Mouse (Mus musculus): ENCODE results near the gene Mbd5.

The Mbd5 gene

GRCm38 (mm10) chr2:49335267-49335666, 386.0 kb downstream of the Mbd5 start:
- in situ Hi-C loops (cut with MboI; ENCODE audit: low sequenced_read_pairs), result no loop called here

GRCm38 (mm10) chr2:49344287-49344686, 395.0 kb downstream of the Mbd5 start:
- in situ Hi-C loops (cut with MboI; ENCODE audit: low sequenced_read_pairs), result no loop called here

- in situ Hi-C loops (cut with MboI; ENCODE audit: low sequenced_read_pairs), result no loop called here
These were observed 396.5 kb downstream of the Mbd5 start for GRCm38 (mm10) chr2:49345786-49346185.

GRCm38 (mm10) chr2:49349813-49350212, 400.5 kb downstream of the Mbd5 start:
- in situ Hi-C loops (cut with MboI; ENCODE audit: low sequenced_read_pairs), result loop anchor here (10.0 kb wide), 1 partner anchor 385 kb away; no protein-coding TSS in a partner anchor

GRCm38 (mm10) chr2:49350852-49351251, 401.5 kb downstream of the Mbd5 start:
- in situ Hi-C loops (cut with MboI; ENCODE audit: low sequenced_read_pairs), result loop anchor here (10.0 kb wide), 1 partner anchor 384 kb away; no protein-coding TSS in a partner anchor

GRCm38 (mm10) chr2:49354066-49354465, 404.8 kb downstream of the Mbd5 start:
- in situ Hi-C loops (cut with MboI; ENCODE audit: low sequenced_read_pairs), result loop anchor here (10.0 kb wide), 1 partner anchor 381 kb away; no protein-coding TSS in a partner anchor

GRCm38 (mm10) chr2:49355867-49356266, 406.6 kb downstream of the Mbd5 start:
- in situ Hi-C loops (cut with MboI; ENCODE audit: low sequenced_read_pairs), result loop anchor here (10.0 kb wide), 1 partner anchor 379 kb away; no protein-coding TSS in a partner anchor

GRCm38 (mm10) chr2:49358128-49358814, 409.0 kb downstream of the Mbd5 start:
- in situ Hi-C loops (cut with MboI; ENCODE audit: low sequenced_read_pairs), result loop anchor here (10.0 kb wide), 1 partner anchor 377 kb away; no protein-coding TSS in a partner anchor

- in situ Hi-C loops (cut with MboI; ENCODE audit: low sequenced_read_pairs), result loop anchor here (10.0 kb wide), 1 partner anchor 376 kb away; no protein-coding TSS in a partner anchor
These were observed 409.7 kb downstream of the Mbd5 start for GRCm38 (mm10) chr2:49358839-49359520.

GRCm38 (mm10) chr2:49359706-49360105, 410.4 kb downstream of the Mbd5 start:
- in situ Hi-C loops (cut with MboI; ENCODE audit: low sequenced_read_pairs), result loop anchor here (10.0 kb wide), 1 partner anchor 375 kb away; no protein-coding TSS in a partner anchor

- in situ Hi-C loops (cut with MboI; ENCODE audit: low sequenced_read_pairs), result no loop called here
These were observed 415.2 kb downstream of the Mbd5 start for GRCm38 (mm10) chr2:49364546-49364945.

- in situ Hi-C loops (cut with MboI; ENCODE audit: low sequenced_read_pairs), result no loop called here
These were observed 417.7 kb downstream of the Mbd5 start for GRCm38 (mm10) chr2:49366878-49367545.

GRCm38 (mm10) chr2:49367546-49367917, 418.2 kb downstream of the Mbd5 start:
- in situ Hi-C loops (cut with MboI; ENCODE audit: low sequenced_read_pairs), result no loop called here

GRCm38 (mm10) chr2:49371632-49372031, 422.3 kb downstream of the Mbd5 start:
- in situ Hi-C loops (cut with MboI; ENCODE audit: low sequenced_read_pairs), result no loop called here

- in situ Hi-C loops (cut with MboI; ENCODE audit: low sequenced_read_pairs), result no loop called here
These were observed 423.3 kb downstream of the Mbd5 start for GRCm38 (mm10) chr2:49372586-49372985.
